Mouse (Mus musculus): ENCODE measurements at regions not wholly inside any gene's neighbourhood (a gene's known extent, or its start where the extent isn't known, plus 50 kb on each side); places are given as distances from the start of the nearest gene placed in this dataset.

GRCm38 (mm10) chr10:111919475-111919874 is 53.0 kb upstream of the Krr1 start:
- Histone ChIP-seq H3K4me2 (no peak overlapping the region), H3K9ac (replicated peaks) (no peak overlapping the region), H3K27ac (replicated peaks) (no peak overlapping the region), H3K27me3 (replicated peaks) (no peaks in the 10 kb centered on the region), H3K4me3 (replicated peaks) (no peak overlapping the region), H3K36me3 (no peaks in the 10 kb centered on the region), H3K9me3 (replicated peaks) (no peaks in the 10 kb centered on the region), H3K4me1 (peaks cover 10% of the 10 kb centered on the region)
- 84% methylated on average over 2 of the region's 2 CpGs for WGBS
- no peak for ATAC-seq (ENCODE audit: low FRiP score)

- no peaks in the 10 kb centered on the region for H3K9me3 ChIP-seq (replicated peaks)
- no peaks in the 10 kb centered on the region for H3K27me3 ChIP-seq (replicated peaks)
- WGBS: 88% methylated on average over 9 of the region's 9 CpGs
- peaks cover 25% of the 10 kb centered on the region for H3K4me1 ChIP-seq
- no peak overlapping the region for H3K4me2 ChIP-seq
- no peak for ATAC-seq (ENCODE audit: low FRiP score)
- no peak overlapping the region for H3K27ac ChIP-seq (replicated peaks)
- H3K9ac ChIP-seq (replicated peaks): no peak overlapping the region
- no peaks in the 10 kb centered on the region for H3K36me3 ChIP-seq
- H3K4me3 ChIP-seq (replicated peaks): no peak overlapping the region
Measured at GRCm38 (mm10) chr10:111921492-111921891, 51.0 kb upstream of the Krr1 start.

Data from neural tube, embryonic 15.5 days (tissue).